Mouse (Mus musculus) CD4-positive, CD25-positive, alpha-beta regulatory T cell, adult 4 months (primary cell): ENCODE results near the gene Tssk6. TPM values are rescaled to one million over a fixed set of nuclear protein-coding genes. Genes with fewer than 3 reads are reported as not detected.

Experiments used
- ATAC-seq: one replicate; pipeline ENCODE4 v1.8.0; 2017
- polyA plus RNA-seq, 2 experiments: library from polyadenylated mRNA; unstranded; fragments of 100-300 nt; shearing (Covaris generic); gene quantifications; one replicate each; pipeline ENCODE4 v1.2.1; 2017

Tssk6 gene
- polyA plus RNA-seq, 2 experiments from 2014 or later: 0.24 TPM; not detected in 1

GRCm38 (mm10) chr8:69887289-69888243 lies 14.4 kb upstream of the Tssk6 start, which contains the start of gene Cilp2:
Gene Cilp2 (minus strand): TSS chr8:69887687.
- ATAC-seq: peak; percentile 45

- no peak for ATAC-seq
Observed at GRCm38 (mm10) chr8:69888244-69888866, 13.6 kb upstream of the Tssk6 start.

GRCm38 (mm10) chr8:69888902-69889301 lies 13.1 kb upstream of the Tssk6 start:
- no peak for ATAC-seq

GRCm38 (mm10) chr8:69890813-69891241 lies 11.2 kb upstream of the Tssk6 start:
- ATAC-seq: no peak

- no peak for ATAC-seq
Observed at GRCm38 (mm10) chr8:69893863-69894262, 8.1 kb upstream of the Tssk6 start.

- no peak for ATAC-seq
Observed at GRCm38 (mm10) chr8:69894836-69895332, 7.1 kb upstream of the Tssk6 start.

GRCm38 (mm10) chr8:69895772-69896451 lies 6.1 kb upstream of the Tssk6 start:
- no peak for ATAC-seq

GRCm38 (mm10) chr8:69897857-69898256 lies 4.1 kb upstream of the Tssk6 start:
- no peak for ATAC-seq

- ATAC-seq: no peak
Observed at GRCm38 (mm10) chr8:69899876-69900275, 2.1 kb upstream of the Tssk6 start.

GRCm38 (mm10) chr8:69900895-69901451 lies 1.0 kb upstream of the Tssk6 start:
- peak; percentile 30 for ATAC-seq

- peak; percentile 70 for ATAC-seq
Observed at GRCm38 (mm10) chr8:69901484-69902162, 361 bp upstream of the Tssk6 start.

GRCm38 (mm10) chr8:69903063-69903542 lies 1.1 kb downstream of the Tssk6 start:
- ATAC-seq: peak; percentile 69

GRCm38 (mm10) chr8:69904096-69904495 lies 2.1 kb downstream of the Tssk6 start:
- ATAC-seq: no peak

- ATAC-seq: no peak
Observed at GRCm38 (mm10) chr8:69906260-69906659, 4.3 kb downstream of the Tssk6 start.

- ATAC-seq: no peak
Observed at GRCm38 (mm10) chr8:69907106-69907505, 5.1 kb downstream of the Tssk6 start.

- no peak for ATAC-seq
Observed at GRCm38 (mm10) chr8:69911917-69912316, 9.9 kb downstream of the Tssk6 start.

GRCm38 (mm10) chr8:69912478-69913074 lies 10.6 kb downstream of the Tssk6 start:
- ATAC-seq: no peak

- no peak for ATAC-seq
Observed at GRCm38 (mm10) chr8:69914526-69914925, 12.5 kb downstream of the Tssk6 start.

- no peak for ATAC-seq
Observed at GRCm38 (mm10) chr8:69915748-69916147, 13.8 kb downstream of the Tssk6 start.

- ATAC-seq: peak; percentile 5
Observed at GRCm38 (mm10) chr8:69918506-69918905, 16.5 kb downstream of the Tssk6 start.

- peak; percentile 68 for ATAC-seq
Observed at GRCm38 (mm10) chr8:69919010-69919409, 17.0 kb downstream of the Tssk6 start.
